Mouse (Mus musculus): ENCODE measurements at regions not wholly inside any gene's neighbourhood (a gene's known extent, or its start where the extent isn't known, plus 50 kb on each side); places are given as distances from the start of the nearest gene placed in this dataset.

DNA sequence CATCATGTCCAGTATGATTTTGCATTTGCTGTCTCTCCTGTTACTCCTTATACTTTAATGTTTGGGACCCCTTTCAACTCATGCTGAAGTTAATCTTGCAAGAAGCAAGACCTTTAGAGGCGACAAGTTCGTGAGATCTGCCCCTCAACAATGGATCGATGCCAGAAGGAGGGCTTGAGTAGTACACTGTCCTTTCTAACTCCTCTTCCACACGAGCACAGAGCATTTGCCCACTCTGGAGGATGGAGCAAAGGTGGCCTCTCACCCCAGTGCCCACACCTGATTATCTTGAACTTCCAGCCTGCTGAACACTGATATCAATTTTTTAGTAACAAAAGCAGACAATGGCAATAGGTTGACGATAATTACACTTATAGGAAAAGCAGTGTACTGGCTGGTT lies 448.1 kb downstream of the Adgrl2 start:
- Histone ChIP-seq H3K27ac (ENCODE audit: insufficient read depth, low read depth, low read length) (no peak overlapping the region), H3K4me3 (ENCODE audit: insufficient read depth, low read length) (no peak overlapping the region), H3K4me1 (ENCODE audit: control insufficient read depth, insufficient read depth, low read length) (no peaks in the 10 kb centered on the region)
- TF ChIP-seq CTCF (IDR thresholded peaks at IDR 0.05; ENCODE audit: low read depth, low read length) (no peak), POLR2A (IDR thresholded peaks at IDR 0.05; ENCODE audit: borderline replicate concordance, low read depth, low read length) (no peak)

- no peak for TF ChIP-seq POLR2A (IDR thresholded peaks at IDR 0.05; ENCODE audit: borderline replicate concordance, low read depth, low read length)
- no peak for TF ChIP-seq CTCF (IDR thresholded peaks at IDR 0.05; ENCODE audit: low read depth, low read length)
- no peak overlapping the region for H3K27ac ChIP-seq (ENCODE audit: insufficient read depth, low read depth, low read length)
- no peaks in the 10 kb centered on the region for H3K4me1 ChIP-seq (ENCODE audit: control insufficient read depth, insufficient read depth, low read length)
- H3K4me3 ChIP-seq (ENCODE audit: insufficient read depth, low read length) = no peak overlapping the region
Measured at GRCm38 (mm10) chr3:148537669-148538271, 452.6 kb downstream of the Adgrl2 start.

GRCm38 (mm10) chr3:148529893-148530292 lies 460.5 kb downstream of the Adgrl2 start:
- TF ChIP-seq CTCF (IDR thresholded peaks at IDR 0.05; ENCODE audit: low read depth, low read length) = no peak
- no peak for TF ChIP-seq POLR2A (IDR thresholded peaks at IDR 0.05; ENCODE audit: borderline replicate concordance, low read depth, low read length)
- Histone ChIP-seq H3K4me3 (ENCODE audit: insufficient read depth, low read length) (no peak overlapping the region), H3K4me1 (ENCODE audit: control insufficient read depth, insufficient read depth, low read length) (no peaks in the 10 kb centered on the region), H3K27ac (ENCODE audit: insufficient read depth, low read depth, low read length) (no peak overlapping the region)

GRCm38 (mm10) chr3:148510381-148510780 lies 480.0 kb downstream of the Adgrl2 start:
- no peak overlapping the region for H3K27ac ChIP-seq (ENCODE audit: insufficient read depth, low read depth, low read length)
- TF ChIP-seq POLR2A (IDR thresholded peaks at IDR 0.05; ENCODE audit: borderline replicate concordance, low read depth, low read length) (no peak), CTCF (IDR thresholded peaks at IDR 0.05; ENCODE audit: low read depth, low read length) (no peak)
- H3K4me3 ChIP-seq (ENCODE audit: insufficient read depth, low read length) = no peak overlapping the region
- no peaks in the 10 kb centered on the region for H3K4me1 ChIP-seq (ENCODE audit: control insufficient read depth, insufficient read depth, low read length)

- H3K4me3 ChIP-seq (ENCODE audit: insufficient read depth, low read length) = no peak overlapping the region
- H3K27ac ChIP-seq (ENCODE audit: insufficient read depth, low read depth, low read length) = no peak overlapping the region
- no peak for TF ChIP-seq POLR2A (IDR thresholded peaks at IDR 0.05; ENCODE audit: borderline replicate concordance, low read depth, low read length)
- no peak for TF ChIP-seq CTCF (IDR thresholded peaks at IDR 0.05; ENCODE audit: low read depth, low read length)
- no peaks in the 10 kb centered on the region; the same call in 1 of the 2 replicates for H3K4me1 ChIP-seq (ENCODE audit: control insufficient read depth, insufficient read depth, low read length)
Measured at GRCm38 (mm10) chr3:148504928-148505327, 485.4 kb downstream of the Adgrl2 start.

GRCm38 (mm10) chr3:148503432-148503831 lies 486.9 kb downstream of the Adgrl2 start:
- Histone ChIP-seq H3K4me3 (ENCODE audit: insufficient read depth, low read length) (no peak overlapping the region), H3K4me1 (ENCODE audit: control insufficient read depth, insufficient read depth, low read length) (no peaks in the 10 kb centered on the region; the same call in 1 of the 2 replicates), H3K27ac (ENCODE audit: insufficient read depth, low read depth, low read length) (no peak overlapping the region)
- no peak for TF ChIP-seq CTCF (IDR thresholded peaks at IDR 0.05; ENCODE audit: low read depth, low read length)

DNA sequence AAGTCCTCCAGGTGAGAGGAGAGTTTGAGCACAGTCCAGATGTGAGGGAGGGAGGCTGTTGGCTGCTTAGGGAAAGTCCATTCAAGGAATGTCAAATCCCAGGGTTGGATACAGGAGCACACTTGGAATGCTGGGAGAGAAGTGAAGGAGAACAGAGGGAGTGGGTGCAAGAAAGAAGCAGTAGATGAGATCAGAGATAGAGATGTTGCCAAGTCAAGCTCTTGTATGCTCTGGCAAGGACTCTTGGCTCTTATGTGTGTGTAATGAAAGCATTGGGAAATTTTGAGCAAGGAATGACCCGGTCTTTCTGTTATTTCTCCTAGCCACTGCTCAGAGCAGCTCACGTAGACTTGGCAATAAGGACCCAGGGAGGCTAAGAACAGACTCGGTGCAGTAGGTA lies 488.6 kb downstream of the Adgrl2 start:
- TF ChIP-seq CTCF (IDR thresholded peaks at IDR 0.05; ENCODE audit: low read depth, low read length) (no peak), POLR2A (IDR thresholded peaks at IDR 0.05; ENCODE audit: borderline replicate concordance, low read depth, low read length) (no peak)
- no peak overlapping the region for H3K27ac ChIP-seq (ENCODE audit: insufficient read depth, low read depth, low read length)
- H3K4me3 ChIP-seq (ENCODE audit: insufficient read depth, low read length) = no peak overlapping the region
- H3K4me1 ChIP-seq (ENCODE audit: control insufficient read depth, insufficient read depth, low read length) = no peaks in the 10 kb centered on the region; the same call in 1 of the 2 replicates

GRCm38 (mm10) chr3:148496672-148497071 lies 493.7 kb downstream of the Adgrl2 start:
- no peak overlapping the region for H3K4me3 ChIP-seq (ENCODE audit: insufficient read depth, low read length)
- no peak overlapping the region for H3K27ac ChIP-seq (ENCODE audit: insufficient read depth, low read depth, low read length)
- no peaks in the 10 kb centered on the region for H3K4me1 ChIP-seq (ENCODE audit: control insufficient read depth, insufficient read depth, low read length)
- no peak for TF ChIP-seq POLR2A (IDR thresholded peaks at IDR 0.05; ENCODE audit: borderline replicate concordance, low read depth, low read length)
- TF ChIP-seq CTCF (IDR thresholded peaks at IDR 0.05; ENCODE audit: low read depth, low read length) = no peak

- Histone ChIP-seq H3K4me3 (ENCODE audit: insufficient read depth, low read length) (no peak overlapping the region), H3K27ac (ENCODE audit: insufficient read depth, low read depth, low read length) (no peak overlapping the region), H3K4me1 (ENCODE audit: control insufficient read depth, insufficient read depth, low read length) (no peaks in the 10 kb centered on the region)
- TF ChIP-seq POLR2A (IDR thresholded peaks at IDR 0.05; ENCODE audit: borderline replicate concordance, low read depth, low read length) (no peak), CTCF (IDR thresholded peaks at IDR 0.05; ENCODE audit: low read depth, low read length) (no peak)
Measured at GRCm38 (mm10) chr3:148491287-148491686, 499.1 kb downstream of the Adgrl2 start.

- Histone ChIP-seq H3K4me1 (ENCODE audit: control insufficient read depth, insufficient read depth, low read length) (no peaks in the 10 kb centered on the region), H3K27ac (ENCODE audit: insufficient read depth, low read depth, low read length) (no peak overlapping the region), H3K4me3 (ENCODE audit: insufficient read depth, low read length) (no peak overlapping the region)
- no peak for TF ChIP-seq POLR2A (IDR thresholded peaks at IDR 0.05; ENCODE audit: borderline replicate concordance, low read depth, low read length)
- no peak for TF ChIP-seq CTCF (IDR thresholded peaks at IDR 0.05; ENCODE audit: low read depth, low read length)
Measured at GRCm38 (mm10) chr3:148489201-148489600, 501.2 kb downstream of the Adgrl2 start.

DNA sequence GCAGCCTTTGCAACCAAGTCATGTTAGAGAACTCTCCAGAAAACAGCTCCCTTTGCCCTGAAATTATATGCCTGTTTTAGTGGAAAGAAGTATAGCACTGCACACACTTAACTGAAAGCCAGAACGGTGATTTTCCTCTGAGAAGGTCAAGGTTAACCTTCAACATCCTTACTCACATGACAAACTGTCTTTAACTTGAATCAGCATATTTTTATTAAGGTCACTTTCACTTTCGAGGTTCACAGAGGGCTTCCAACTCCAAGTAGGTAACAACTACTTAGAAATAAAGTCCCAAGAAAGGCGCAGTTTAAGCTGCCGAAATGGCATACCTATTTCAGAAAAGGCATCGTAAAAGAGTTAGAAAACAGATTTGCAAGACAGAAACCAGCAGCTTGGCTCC lies 502.4 kb downstream of the Adgrl2 start:
- TF ChIP-seq POLR2A (IDR thresholded peaks at IDR 0.05; ENCODE audit: borderline replicate concordance, low read depth, low read length) (no peak), CTCF (IDR thresholded peaks at IDR 0.05; ENCODE audit: low read depth, low read length) (no peak)
- no peak overlapping the region for H3K4me3 ChIP-seq (ENCODE audit: insufficient read depth, low read length)
- no peaks in the 10 kb centered on the region for H3K4me1 ChIP-seq (ENCODE audit: control insufficient read depth, insufficient read depth, low read length)
- H3K27ac ChIP-seq (ENCODE audit: insufficient read depth, low read depth, low read length) = no peak overlapping the region
